Mouse (Mus musculus): ENCODE results near the gene Srsf3. TPM values are rescaled to one million over a fixed set of nuclear protein-coding genes. Genes with fewer than 3 reads are reported as not detected.

Gene Srsf3
- total RNA-seq, 2 experiments from 2014 or later: 54.9 to 60.9 TPM

DNA sequence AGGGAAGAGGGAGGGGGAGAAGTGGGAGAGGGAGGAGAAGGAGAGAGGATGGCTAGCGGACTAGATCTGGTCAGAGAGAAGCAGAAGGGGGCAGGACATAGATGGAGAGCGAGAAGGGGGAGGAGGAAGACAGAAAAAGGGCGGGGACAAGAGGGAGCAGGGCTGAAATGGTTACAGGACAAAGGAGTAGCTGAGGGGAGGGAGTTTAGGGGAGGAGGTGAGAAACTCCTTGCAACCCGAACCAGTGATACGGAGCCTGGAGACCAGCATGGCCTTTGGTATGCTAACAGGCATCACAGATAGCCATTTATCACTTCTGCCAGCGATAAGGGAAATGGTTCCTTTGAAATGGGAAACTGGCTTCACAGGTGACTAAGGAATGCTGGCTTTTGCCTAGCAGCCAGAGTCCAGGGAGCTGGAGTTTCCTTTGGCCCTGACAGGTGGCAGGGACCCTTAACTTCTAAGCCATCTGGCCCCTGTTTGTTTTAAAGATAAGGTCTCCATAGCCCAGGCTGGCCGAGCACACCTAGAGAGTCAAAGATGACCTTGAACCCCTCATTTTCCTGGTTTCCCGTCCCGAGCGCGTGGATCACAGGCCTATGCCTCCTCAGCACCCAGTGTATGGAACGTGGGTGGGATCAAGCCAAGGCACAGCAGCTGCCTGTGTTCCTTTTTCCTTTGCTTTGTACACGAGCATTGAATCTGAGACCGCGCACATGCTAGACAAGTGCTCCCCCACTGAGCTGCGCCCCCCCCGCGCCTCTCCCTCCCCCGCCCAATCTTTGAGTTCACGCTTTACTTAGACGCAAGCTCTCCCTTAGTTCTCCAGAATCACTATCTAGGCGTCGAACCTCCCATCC lies 48.6 kb downstream of the Srsf3 start:
- intact Hi-C loops (cut with DNase I): no loop called here
- DNase-seq: no peak

DNA sequence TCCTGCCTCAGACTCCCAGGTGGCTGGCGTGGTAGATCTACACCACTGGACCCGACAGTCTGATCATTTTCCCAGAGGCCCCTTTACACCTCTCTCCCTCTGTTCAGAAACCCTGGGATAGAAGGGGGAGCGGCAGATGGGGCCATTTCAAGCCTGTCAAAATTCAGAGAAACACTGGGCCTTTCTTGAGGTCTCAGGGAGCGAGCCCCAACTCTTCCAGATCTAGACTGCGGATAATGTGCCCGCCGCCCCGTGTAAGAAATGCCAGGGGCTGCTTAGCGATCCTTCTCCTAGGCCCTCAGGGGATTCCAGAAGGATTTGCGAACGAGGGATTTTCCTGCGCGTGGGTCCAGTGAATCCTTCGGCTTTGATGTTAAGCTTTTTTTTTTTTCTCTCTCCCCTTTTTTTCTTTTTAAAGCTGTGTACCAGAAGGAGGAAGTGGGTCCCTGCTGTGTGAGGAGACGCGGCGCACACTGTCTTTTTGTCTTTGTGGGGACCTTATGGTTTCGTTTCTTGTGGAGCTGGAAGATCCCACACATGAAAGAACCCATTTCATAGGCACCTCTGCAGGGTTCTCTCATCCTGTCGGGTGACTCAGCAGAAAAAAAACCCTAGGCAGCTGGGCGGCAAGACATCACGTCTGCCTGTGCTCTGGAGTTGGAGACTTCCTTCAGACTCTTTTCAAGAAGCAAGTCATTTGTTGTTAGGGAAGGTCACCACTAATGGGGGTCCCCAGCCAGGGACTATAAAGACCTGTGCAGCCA lies 49.4 kb downstream of the Srsf3 start:
- DNase-seq: no peak
- intact Hi-C loops (cut with DNase I): no loop called here

DNA sequence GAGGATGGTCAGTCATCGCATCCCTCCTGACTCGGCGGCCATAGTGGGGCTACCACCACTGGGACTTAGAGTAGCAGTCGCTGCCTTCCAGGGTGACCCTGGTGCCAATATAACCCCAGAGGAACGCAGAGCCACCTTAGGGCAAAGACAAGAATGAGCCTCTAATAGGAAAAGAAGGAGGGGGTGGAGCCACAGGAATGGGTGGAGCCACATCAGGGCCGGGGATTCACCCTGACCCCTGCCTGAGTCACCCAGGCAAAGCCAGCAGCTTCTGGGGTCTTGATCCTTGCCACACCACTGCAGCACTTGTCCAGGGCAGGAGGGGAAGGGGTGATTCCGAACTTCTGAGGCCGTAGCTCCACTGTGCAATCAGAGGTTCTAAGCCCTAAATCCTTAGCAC lies 51.2 kb downstream of the Srsf3 start:
- intact Hi-C loops (cut with DNase I): no loop called here
- DNase-seq: no peak

DNA sequence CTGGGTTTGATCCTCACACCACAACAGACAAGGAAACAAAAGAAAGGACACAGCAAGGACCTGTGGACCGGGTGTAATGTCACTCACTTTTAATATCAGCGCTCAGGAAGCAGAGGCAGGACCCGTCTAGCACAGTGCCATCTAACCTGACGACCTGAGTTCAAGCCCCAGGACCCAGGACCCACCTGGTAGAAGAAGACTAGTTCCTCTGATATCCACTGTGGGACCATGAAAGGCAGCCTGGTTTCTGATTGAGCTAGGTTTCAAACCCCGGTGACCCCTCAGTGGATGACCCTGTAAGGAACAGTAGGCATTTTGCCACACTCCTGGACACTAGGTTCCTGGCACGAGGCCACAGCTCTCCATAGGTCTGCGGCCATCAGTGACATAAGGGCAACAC lies 52.2 kb downstream of the Srsf3 start:
- intact Hi-C loops (cut with DNase I): no loop called here
- DNase-seq: no peak

DNA sequence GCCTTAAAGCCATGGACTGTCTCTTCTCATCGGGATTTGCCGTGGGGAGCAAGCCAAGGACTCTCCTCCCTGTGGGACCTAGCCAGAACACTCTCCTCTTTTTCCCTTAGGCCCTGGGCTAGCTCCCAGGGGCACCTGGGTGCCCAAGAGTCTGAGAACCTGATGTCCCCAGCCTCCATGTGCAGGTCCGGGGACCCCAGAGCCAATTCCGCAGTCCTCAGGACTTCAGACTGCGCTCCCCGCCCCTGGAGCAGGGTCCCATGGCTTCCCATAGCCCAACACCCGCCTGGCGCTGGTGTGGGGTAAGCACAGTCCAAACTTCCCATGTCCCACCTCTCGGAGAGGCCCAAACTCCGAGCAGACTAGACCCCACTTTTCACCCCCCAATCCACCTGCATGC lies 52.8 kb downstream of the Srsf3 start:
- intact Hi-C loops (cut with DNase I): no loop called here
- no peak for DNase-seq

DNA sequence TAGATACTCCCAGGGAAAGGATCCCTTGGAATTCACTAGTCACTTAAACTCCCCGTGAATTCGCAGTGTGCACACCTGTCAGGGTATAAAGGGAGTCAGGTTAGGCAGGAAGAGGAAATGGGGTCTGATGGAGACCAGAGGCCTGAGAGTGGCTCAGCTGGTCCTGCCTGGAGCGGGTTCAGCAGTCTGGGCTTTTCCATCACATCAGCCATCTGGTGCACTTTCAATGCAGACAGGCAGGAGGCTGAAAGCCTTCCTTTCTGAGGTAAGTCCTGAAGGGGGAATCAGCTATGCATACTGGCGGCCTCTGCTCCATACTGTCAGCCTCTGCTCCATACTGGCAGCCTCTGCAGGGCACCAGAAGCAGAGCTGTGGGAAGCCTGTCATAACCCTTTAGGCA lies 54.5 kb downstream of the Srsf3 start:
- DNase-seq: no peak
- intact Hi-C loops (cut with DNase I): no loop called here

DNA sequence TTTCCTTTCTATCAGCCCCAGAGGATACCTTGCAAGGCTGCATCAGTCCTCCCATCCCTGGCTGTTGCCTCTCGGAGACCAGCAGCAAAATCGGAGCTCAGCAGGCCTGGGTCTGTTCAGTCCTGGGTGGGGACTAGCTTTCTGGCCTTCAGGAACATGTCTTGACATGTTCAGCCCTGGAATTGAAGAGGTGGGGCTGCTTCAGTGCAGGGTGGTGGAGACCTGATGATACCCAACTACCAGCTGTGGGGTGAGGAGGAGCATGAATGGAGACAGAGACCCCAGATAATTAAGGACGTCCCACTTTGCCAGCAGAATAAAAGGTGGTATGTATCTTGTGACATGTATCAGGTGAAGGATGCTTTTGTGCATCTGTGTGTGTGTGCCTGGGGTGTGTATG lies 58.3 kb downstream of the Srsf3 start, which contains the start of gene Cdkn1a:
Gene Cdkn1a, plus strand, starts transcription at position 201 of the 400 bp plus-strand sequence.
- intact Hi-C loops (cut with DNase I): no loop called here
- DNase-seq: no peak

DNA sequence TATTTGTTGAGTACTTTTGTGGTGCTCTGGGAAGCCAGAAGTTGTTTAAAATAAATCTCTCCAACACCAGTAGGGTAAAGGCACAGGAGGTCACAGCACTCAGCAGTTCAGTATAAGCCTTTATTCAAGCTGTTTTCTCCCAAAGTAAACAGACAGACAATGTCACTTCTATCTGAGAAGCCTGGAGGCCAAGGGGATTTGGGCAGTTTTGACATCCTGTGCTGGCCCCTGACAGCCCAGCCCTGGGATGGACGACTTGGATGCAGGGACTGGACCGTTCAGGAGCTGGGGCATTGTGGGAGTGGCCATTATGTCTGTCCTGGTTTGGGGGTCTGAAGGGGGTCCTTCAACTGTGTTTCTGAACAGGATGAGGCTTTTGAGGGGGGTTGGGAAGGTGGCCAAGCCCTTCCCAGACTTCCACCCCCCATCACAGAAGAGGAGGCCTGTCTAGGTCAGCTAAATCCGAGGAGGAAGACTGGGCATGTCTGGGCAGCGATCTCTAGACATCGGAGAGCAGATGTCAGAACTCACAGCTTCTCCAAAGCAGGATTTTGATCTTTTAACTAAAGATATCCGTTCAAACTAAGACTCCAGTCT lies 59.0 kb downstream of the Srsf3 start:
- no peak for DNase-seq
- intact Hi-C loops (cut with DNase I): no loop called here

DNA sequence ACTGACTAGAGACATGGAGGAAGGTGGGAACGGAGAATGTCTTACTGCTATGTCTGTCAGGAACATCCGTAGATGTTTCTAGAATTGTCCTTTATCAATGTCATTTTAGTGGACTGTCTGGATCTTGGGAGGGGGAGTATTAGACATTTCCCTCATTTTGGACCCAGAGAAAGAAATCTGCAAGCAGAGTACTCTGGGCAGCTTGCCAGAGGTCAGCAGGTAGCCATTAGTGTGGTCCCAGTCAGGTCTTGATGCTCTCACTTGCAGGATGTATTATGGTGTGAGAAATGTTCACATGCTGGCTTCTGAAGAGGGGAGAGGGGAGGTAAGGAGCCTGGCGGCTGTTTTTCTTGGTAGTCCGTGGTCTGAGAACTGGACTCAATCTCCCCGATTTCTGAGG lies 60.1 kb downstream of the Srsf3 start:
- intact Hi-C loops (cut with DNase I): no loop called here
- peak in 1 of 2 experiments; percentile 1 for DNase-seq

Other genes starting within 250 kb of the Srsf3 start
- gene Brpf3, start 231.5 kb upstream of the Srsf3 start, total RNA-seq (2021): 10 to 100 TPM; 15.9 to 17.3 TPM
- not detected for gene Pnpla1, start 174.2 kb upstream of the Srsf3 start, total RNA-seq (2021)
- gene 4930539E08Rik, start 117.3 kb upstream of the Srsf3 start, total RNA-seq (2021): not detected
- under 1 TPM in 1 of 2 experiments, not detected in 1; 0.39 TPM for gene Pxt1, start 88.8 kb upstream of the Srsf3 start, total RNA-seq (2021)
- gene Kctd20, start 80.7 kb upstream of the Srsf3 start, total RNA-seq (2021): 10 to 100 TPM; 53.3 to 55.5 TPM
- 10 to 100 TPM; 30.2 to 36.2 TPM for gene Stk38, start 24.6 kb upstream of the Srsf3 start, total RNA-seq (2021)
- 10 to 100 TPM; 40.8 to 83.9 TPM for gene Cdkn1a, start 58.3 kb downstream of the Srsf3 start, total RNA-seq (2021)
- gene Rab44, start 81.5 kb downstream of the Srsf3 start, total RNA-seq (2021): under 1 TPM; 0.43 to 0.50 TPM
- gene Cpne5, start 205.5 kb downstream of the Srsf3 start, total RNA-seq (2021): 1 to 10 TPM; 2.8 to 4.6 TPM
- gene Ppil1, start 231.6 kb downstream of the Srsf3 start, total RNA-seq (2021): 10 to 100 TPM; 27.0 to 27.2 TPM
- 100 to 1,000 TPM; 228 to 258 TPM for gene BC004004, start 236.2 kb downstream of the Srsf3 start, total RNA-seq (2021)